Mouse (Mus musculus) heart, postnatal 0 days (tissue): ENCODE measurements around the gene Slc7a14. TPM values are rescaled to one million over a fixed set of nuclear protein-coding genes. Genes with fewer than 3 reads are reported as not detected.
A peak's percentile ranks its signal among the peaks of the same experiment; 100 is the strongest.

Source experiments
- ATAC-seq: fragments of 200-750 bp; cut with Nextera tagmentation; 2 replicates; pipeline ENCODE4 v1.8.0; 2017; ENCODE audit warnings: low read depth, moderate number of reproducible peaks, moderate library complexity; ENCODE audit not compliant: insufficient read depth
- DNase-seq: peaks from one replicate; pipeline ENCODE4 v3.0.0-alpha.2; 2016; ENCODE audit warnings: low spot score
- H3K27ac ChIP-seq: fragments of 300-500 bp; sonication (generic); 2 replicates; pipeline ENCODE4 v1.5.1; 2014; ENCODE audit warnings: low read depth, mild to moderate bottlenecking
- H3K27me3 ChIP-seq: fragments of 300-500 bp; sonication (generic); 2 replicates; pipeline ENCODE4 v1.6.1; 2014; ENCODE audit warnings: low read length, mixed read lengths; ENCODE audit not compliant: control insufficient read depth, insufficient read depth
- H3K36me3 ChIP-seq: fragments of 300-500 bp; sonication (generic); replicated peaks from 2 replicates; pipeline ENCODE4 v1.6.1; 2014; ENCODE audit warnings: low read length, mixed read lengths; ENCODE audit not compliant: control insufficient read depth, insufficient read depth
- H3K4me1 ChIP-seq: fragments of 300-500 bp; sonication (generic); 2 replicates; pipeline ENCODE4 v1.6.1; 2014; ENCODE audit warnings: antibody characterized with exemption; ENCODE audit not compliant: control insufficient read depth, insufficient read depth
- H3K4me2 ChIP-seq: fragments of 300-500 bp; sonication (generic); 2 replicates; pipeline ENCODE4 v1.6.1; 2014; ENCODE audit warnings: low read depth, mild to moderate bottlenecking, low read length, moderate library complexity
- H3K4me3 ChIP-seq: fragments of 300-500 bp; sonication (generic); 2 replicates; pipeline ENCODE4 v1.5.1; 2014; ENCODE audit warnings: low read depth, low read length
- H3K9ac ChIP-seq: fragments of 300-500 bp; sonication (generic); replicated peaks from 2 replicates; pipeline ENCODE4 v1.6.1; 2014; ENCODE audit warnings: low read depth, low read length, mixed read lengths
- H3K9me3 ChIP-seq: fragments of 300-500 bp; sonication (generic); replicated peaks from 2 replicates; pipeline ENCODE4 v1.6.1; 2016; ENCODE audit warnings: low read length; ENCODE audit not compliant: control insufficient read depth
- CTCF ChIP-seq: IDR thresholded peaks from 2 replicates; pipeline ENCODE4 v1.5.1; 2016; ENCODE audit warnings: antibody characterized with exemption, control low read depth, low read depth
- EP300 ChIP-seq: IDR thresholded peaks from 2 replicates; pipeline ENCODE4 v1.6.1; 2016; ENCODE audit warnings: antibody characterized with exemption, low read depth
- WGBS: fragments of 180-500 bp; shearing (Covaris S2); extraction: QIAGEN DNeasy Blood & Tissue Kit; methylation state at CpG from one replicate; pipeline ENCODE4 v1.1.7; 2014; 5-methylcytosine and 5-hydroxymethylcytosine counted together
- polyA plus RNA-seq: library from polyadenylated mRNA; unstranded; fragments of >200 nt; fragmentation: Nextera tagmentation; extraction: Ambion mirVana; gene quantifications from 2 replicates; pipeline ENCODE4 v1.2.1, GENCODE M21; 2015
- total RNA-seq: library from RNA; depleted of rRNA; stranded (reverse); fragments of >200 nt; gene quantifications from 2 replicates; pipeline ENCODE4 v1.2.3, GENCODE M21; 2014; ENCODE audit warnings: low replicate concordance

Slc7a14 gene
- total and polyA plus RNA-seq, 2 experiments from 2014 or later: 0.10 to 0.53 TPM

- Histone ChIP-seq H3K27me3 (no peaks in the 10 kb centered on the region), H3K4me2 (no peak overlapping the region), H3K4me3 (no peak overlapping the region), H3K9me3 (no peaks in the 10 kb centered on the region), H3K4me1 (no peaks in the 10 kb centered on the region), H3K36me3 (no peaks in the 10 kb centered on the region), H3K9ac (no peak overlapping the region), H3K27ac (no peak overlapping the region)
- DNase-seq (no peak), ATAC-seq (no peak)
- WGBS: 91% methylated on average over 5 of the region's 5 CpGs
- TF ChIP-seq EP300 (no peak), CTCF (no peak)
Observed at GRCm38 (mm10) chr3:31327791-31328190, 17.6 kb upstream of the Slc7a14 start.

GRCm38 (mm10) chr3:31324231-31324654 lies 14.1 kb upstream of the Slc7a14 start:
- H3K36me3 ChIP-seq: no peaks in the 10 kb centered on the region
- no peak overlapping the region for H3K9ac ChIP-seq
- WGBS: 32% methylated on average over 3 of the region's 3 CpGs
- H3K9me3 ChIP-seq: no peaks in the 10 kb centered on the region
- H3K27me3 ChIP-seq: no peaks in the 10 kb centered on the region
- DNase-seq: peak; percentile 10
- no peaks in the 10 kb centered on the region for H3K4me1 ChIP-seq
- no peak for TF ChIP-seq EP300
- no peak for ATAC-seq
- no peak overlapping the region for H3K4me3 ChIP-seq
- no peak overlapping the region for H3K4me2 ChIP-seq
- no peak overlapping the region for H3K27ac ChIP-seq

GRCm38 (mm10) chr3:31309371-31309933 lies 726 bp downstream of the Slc7a14 start:
- Histone ChIP-seq H3K36me3 (no peaks in the 10 kb centered on the region), H3K4me1 (no peaks in the 10 kb centered on the region), H3K27ac (no peak overlapping the region), H3K9ac (no peak overlapping the region), H3K9me3 (no peaks in the 10 kb centered on the region), H3K4me2 (no peak overlapping the region), H3K4me3 (no peak overlapping the region), H3K27me3 (peaks cover 24% of the 10 kb centered on the region)
- WGBS: 4% methylated on average over 32 of the region's 36 CpGs
- TF ChIP-seq CTCF (no peak), EP300 (no peak)
- ATAC-seq (no peak), DNase-seq (no peak)

GRCm38 (mm10) chr3:31308906-31309305 lies 1.3 kb downstream of the Slc7a14 start:
- no peak overlapping the region for H3K4me2 ChIP-seq
- H3K9me3 ChIP-seq: no peaks in the 10 kb centered on the region
- TF ChIP-seq EP300 (no peak), CTCF (no peak)
- WGBS: 3% methylated on average over 14 of the region's 14 CpGs
- H3K27ac ChIP-seq: no peak overlapping the region
- H3K4me3 ChIP-seq: no peak overlapping the region
- no peaks in the 10 kb centered on the region for H3K4me1 ChIP-seq
- H3K27me3 ChIP-seq: peaks cover 24% of the 10 kb centered on the region
- 0 out of 2 replicates have a peak, but pooled peaks have one; percentile 36 for ATAC-seq
- no peak overlapping the region for H3K9ac ChIP-seq
- peak; percentile 29 for DNase-seq
- no peaks in the 10 kb centered on the region for H3K36me3 ChIP-seq

GRCm38 (mm10) chr3:31307936-31308335 lies 2.2 kb downstream of the Slc7a14 start:
- Histone ChIP-seq H3K4me2 (no peak overlapping the region), H3K27ac (no peak overlapping the region), H3K9me3 (no peaks in the 10 kb centered on the region), H3K36me3 (no peaks in the 10 kb centered on the region), H3K27me3 (peaks cover 24% of the 10 kb centered on the region), H3K9ac (no peak overlapping the region), H3K4me3 (no peak overlapping the region), H3K4me1 (no peaks in the 10 kb centered on the region)
- DNase-seq (no peak), ATAC-seq (no peak)
- TF ChIP-seq EP300 (no peak), CTCF (no peak)
- 67% methylated on average over 6 of the region's 6 CpGs for WGBS
